19 mouse cellular contexts compared by ENCODE assay signal in the genomic region with DNA sequence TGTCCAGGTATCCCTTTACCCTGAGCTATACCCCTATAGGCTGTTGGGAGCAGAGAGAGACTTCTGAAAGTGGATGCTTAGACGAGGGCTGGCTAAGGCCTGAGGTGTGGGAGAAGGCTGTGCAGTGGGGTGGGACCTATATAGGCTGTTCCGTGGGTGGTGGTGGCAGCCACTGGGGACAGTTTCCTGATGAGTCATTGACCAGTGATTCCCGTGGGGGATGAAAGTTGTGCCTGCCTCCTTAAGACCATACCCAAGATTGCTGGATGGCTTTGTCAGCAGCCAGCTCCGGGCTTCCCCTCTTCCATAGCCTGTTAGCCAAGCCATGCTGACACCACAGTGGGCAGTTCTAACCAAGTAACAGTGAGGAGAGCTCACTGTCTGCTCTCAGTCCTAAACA. TPM values are rescaled to one million over a fixed set of nuclear protein-coding genes. Genes with fewer than 3 reads are reported as not detected.
A peak's percentile ranks its signal among the peaks of the same experiment; 100 is the strongest.
DNase-seq lines count a peak whose midpoint lies in the region; ATAC-seq lines count a peak whose summit lies in the region.
"Had no signal": no experiment of that assay in that cellular context is flagged by ENCODE, and none has a peak within 500 bp of the region (broad histone marks: within the 10 kb centered on the region; RNA-seq: fewer than 3 reads in every experiment).

No protein-coding gene starts in this region.

- H3K36me3 ChIP-seq in kidney, embryonic 15.5 days, result peaks cover 62% of the 10 kb centered on the region

- no peak overlapping the region for H3K4me2 ChIP-seq in kidney, embryonic 15.5 days
- H3K4me2 ChIP-seq: embryonic facial prominence, embryonic 15.5 days; forebrain, embryonic 15.5 days; heart, embryonic 13.5 days had no signal

- H3K27me3 ChIP-seq in kidney, embryonic 15.5 days, result 0 out of 2 replicates have a peak, but pooled peaks cover 5% of the 10 kb centered on the region

- WGBS in kidney, embryonic 15.5 days, result 71% methylated on average over 4 of the region's 4 CpGs

- ATAC-seq in frontal cortex, adult (ENCODE audit: low TSS enrichment), result peak; percentile 44; the same call in 1 of the 2 replicates
- ATAC-seq in kidney, embryonic 15.5 days (replicated peaks; ENCODE audit: low FRiP score), result no peak
- ATAC-seq: forebrain, embryonic 15.5 days; intestine, embryonic 16.5 days had no signal

- no peak overlapping the region for H3K4me3 ChIP-seq in kidney, embryonic 15.5 days (replicated peaks)
- H3K4me3 ChIP-seq: embryonic facial prominence, embryonic 15.5 days; forebrain, embryonic 15.5 days; heart, embryonic 13.5 days had no signal

- no peak overlapping the region for H3K9ac ChIP-seq in kidney, embryonic 15.5 days
- H3K9ac ChIP-seq: embryonic facial prominence, embryonic 15.5 days; forebrain, embryonic 15.5 days; heart, embryonic 13.5 days had no signal

- 0 out of 2 replicates have a peak overlapping the region, but pooled peaks have one; percentile 73 for H3K27ac ChIP-seq in kidney, embryonic 15.5 days
- H3K27ac ChIP-seq: embryonic facial prominence, embryonic 15.5 days; forebrain, embryonic 15.5 days; heart, embryonic 13.5 days had no signal

- no peak for DNase-seq in frontal cortex, postnatal 36 days (ENCODE audit: low spot score in 2 of 2)
- no peak for DNase-seq in kidney, postnatal 14 days
- DNase-seq in 3T3-L1 (ENCODE audit: low read depth, low spot score), result peak; percentile 44
- DNase-seq in cerebellum, adult 18-20 months, result no peak
- DNase-seq in layer of hippocampus, postnatal 25 days (ENCODE audit: extremely low spot score in 1 of 2, low spot score in 1 of 2), result no peak
- DNase-seq: adrenal gland, adult 8-10 months; cerebellum, adult 11-12 months; cerebellum, adult 9-11 months; cerebellum, postnatal 36 days; gastrocnemius, postnatal 14 days; heart, postnatal 36 days had no signal

- no peaks in the 10 kb centered on the region for H3K9me3 ChIP-seq in kidney, embryonic 15.5 days (replicated peaks)
- H3K9me3 ChIP-seq: embryonic facial prominence, embryonic 15.5 days; forebrain, embryonic 15.5 days; heart, embryonic 13.5 days had no signal

- H3K4me1 ChIP-seq in kidney, embryonic 15.5 days, result peaks cover 24% of the 10 kb centered on the region

RNA-seq across cellular contexts. Expression of a gene that starts 2.8 kb away (rescaled TPM):
- polyA plus RNA-seq in kidney, embryonic 15.5 days (2015; fragmentation: Nextera tagmentation; extraction: Ambion mirVana), result 39.1 and 41.0 TPM in 2 replicates
- 1 to 10 TPM; 1.0 to 2.3 TPM for total RNA-seq in layer of hippocampus, postnatal 25 days (2021)

RNA-seq across cellular contexts. Expression of a gene that starts 6.5 kb away (rescaled TPM):
- polyA plus RNA-seq in kidney, embryonic 15.5 days (2015; fragmentation: Nextera tagmentation; extraction: Ambion mirVana), result 37.3 and 39.8 TPM in 2 replicates
- 10 to 100 TPM in 1 of 2 experiments, 1 to 10 TPM in 1; 9.4 to 10.9 TPM for total RNA-seq in layer of hippocampus, postnatal 25 days (2021)

RNA-seq across cellular contexts. Expression of a gene that starts 7.6 kb away (rescaled TPM):
- 17.3 and 20.9 TPM in 2 replicates for polyA plus RNA-seq in kidney, embryonic 15.5 days (2015; fragmentation: Nextera tagmentation; extraction: Ambion mirVana)
- 10 to 100 TPM; 19.9 to 21.8 TPM for total RNA-seq in layer of hippocampus, postnatal 25 days (2021)

RNA-seq across cellular contexts. Expression of a gene that starts 37.2 kb away (rescaled TPM):
- polyA plus RNA-seq in kidney, embryonic 15.5 days (2015; fragmentation: Nextera tagmentation; extraction: Ambion mirVana), result 8.0 and 11.1 TPM in 2 replicates
- under 1 TPM; 0.27 to 0.28 TPM for total RNA-seq in layer of hippocampus, postnatal 25 days (2021)
- total RNA-seq: gastrocnemius, adult 18-20 months had no signal
- polyA plus RNA-seq: forebrain, embryonic 11.5 days had no signal

RNA-seq across cellular contexts. Expression of a gene that starts 55.8 kb away (rescaled TPM):
- polyA plus RNA-seq in kidney, embryonic 15.5 days (2015; fragmentation: Nextera tagmentation; extraction: Ambion mirVana), result 26.6 and 27.0 TPM in 2 replicates
- 10 to 100 TPM; 44.5 to 51.1 TPM for total RNA-seq in layer of hippocampus, postnatal 25 days (2021)
